Mouse (Mus musculus) adrenal gland, postnatal 4 days (tissue): ENCODE data around the gene Pum2. TPM values are rescaled to one million over a fixed set of nuclear protein-coding genes. Genes with fewer than 3 reads are reported as not detected.
"Not testable (repeated sequence)": the region's sequence is repeated elsewhere in the genome, so short reads cannot be mapped to it uniquely, and the experiment has no call there.

Experiments used
- DNase-seq, 2 experiments: peaks; one replicate each; pipeline ENCODE4 v3.0.0; 2021 to 2022; ENCODE audit warnings: low spot score in 2 of 2, mixed read lengths in 2 of 2
- total RNA-seq, 2 experiments: library from RNA; stranded (reverse); gene quantifications; 2 replicates each; pipeline ENCODE4 v1.2.3; 2021

Pum2 gene
- total RNA-seq, 2 experiments from 2014 or later: 155 to 166 TPM

- no peak for DNase-seq
Measured at GRCm38 (mm10) chr12:8667473-8668255, 6.3 kb upstream of the Pum2 start.

GRCm38 (mm10) chr12:8669421-8669820, 4.5 kb upstream of the Pum2 start:
- no peak for DNase-seq

GRCm38 (mm10) chr12:8669846-8670245, 4.1 kb upstream of the Pum2 start:
- DNase-seq: no peak

- no peak for DNase-seq
Measured at GRCm38 (mm10) chr12:8673121-8673973, 587 bp upstream of the Pum2 start.

- DNase-seq: peak in 1 of 2 experiments; percentile 40
Measured at GRCm38 (mm10) chr12:8674377-8674864, 487 bp downstream of the Pum2 start.

GRCm38 (mm10) chr12:8674891-8675341, 982 bp downstream of the Pum2 start:
- DNase-seq: no peak

GRCm38 (mm10) chr12:8675361-8675760, 1.4 kb downstream of the Pum2 start:
- DNase-seq: no peak

GRCm38 (mm10) chr12:8676341-8676740, 2.4 kb downstream of the Pum2 start:
- no peak for DNase-seq

GRCm38 (mm10) chr12:8677926-8678325, 4.0 kb downstream of the Pum2 start:
- DNase-seq: no peak

- DNase-seq: no peak
Measured at GRCm38 (mm10) chr12:8684200-8684599, 10.3 kb downstream of the Pum2 start.

- no peak for DNase-seq
Measured at GRCm38 (mm10) chr12:8685036-8685435, 11.1 kb downstream of the Pum2 start.

- DNase-seq: not testable (repeated sequence)
Measured at GRCm38 (mm10) chr12:8689882-8690281, 15.9 kb downstream of the Pum2 start.

- no peak for DNase-seq
Measured at GRCm38 (mm10) chr12:8698895-8699294, 25.0 kb downstream of the Pum2 start.

- DNase-seq: no peak
Measured at GRCm38 (mm10) chr12:8703988-8704387, 30.1 kb downstream of the Pum2 start.

- no peak for DNase-seq
Measured at GRCm38 (mm10) chr12:8708876-8709275, 34.9 kb downstream of the Pum2 start.

- DNase-seq: no peak
Measured at GRCm38 (mm10) chr12:8712665-8713064, 38.7 kb downstream of the Pum2 start.

- no peak for DNase-seq
Measured at GRCm38 (mm10) chr12:8716093-8716492, 42.2 kb downstream of the Pum2 start.

GRCm38 (mm10) chr12:8726890-8727289, 53.0 kb downstream of the Pum2 start:
- DNase-seq: no peak

- DNase-seq: no peak
Measured at GRCm38 (mm10) chr12:8728739-8729138, 54.8 kb downstream of the Pum2 start.

- no peak for DNase-seq
Measured at GRCm38 (mm10) chr12:8753654-8754053, 79.7 kb downstream of the Pum2 start.

GRCm38 (mm10) chr12:8754116-8754515, 80.2 kb downstream of the Pum2 start:
- no peak for DNase-seq

GRCm38 (mm10) chr12:8758029-8758428, 84.1 kb downstream of the Pum2 start:
- no peak for DNase-seq
